Mouse (Mus musculus): Measurements from ENCODE around the gene Abcb6.

Abcb6 gene

DNA sequence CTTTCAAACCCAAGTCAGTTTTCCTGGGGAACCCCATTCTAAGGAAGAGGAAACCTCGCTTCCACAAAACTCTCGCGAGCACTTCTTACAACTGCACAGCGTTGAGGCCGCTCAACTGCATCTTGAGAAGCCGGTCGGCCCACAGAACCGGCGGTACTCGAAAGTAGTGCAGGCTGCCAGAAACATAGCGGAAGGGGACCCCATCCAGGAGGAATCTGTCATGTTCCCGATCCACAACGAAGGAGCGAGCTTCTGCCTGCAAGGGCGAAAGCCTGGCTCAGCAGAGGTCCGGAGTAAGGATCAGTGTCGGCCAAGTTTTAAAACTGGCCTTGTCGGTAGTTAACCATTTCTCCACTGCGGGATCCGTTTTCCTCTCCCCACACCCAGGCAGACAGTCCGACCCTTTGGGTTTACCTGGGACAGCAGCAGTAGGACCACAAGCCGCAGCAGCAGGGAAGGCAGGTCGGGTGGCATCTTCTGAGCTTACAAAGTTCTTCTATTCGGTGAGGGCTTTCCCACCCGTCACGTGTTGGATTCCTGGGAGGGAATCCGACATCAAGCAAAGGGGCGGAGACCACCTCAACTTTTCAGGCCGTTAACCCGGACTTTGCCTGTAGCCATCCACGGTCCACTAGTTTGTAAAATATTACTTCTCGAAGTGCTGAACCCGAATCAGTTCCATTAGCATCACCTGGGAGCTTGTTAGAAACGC is 28.9 kb upstream of the Abcb6 start:
- DNase-seq (ENCODE audit: low spot score in 2 of 2), result no peak

- DNase-seq (ENCODE audit: low spot score in 2 of 2), result no peak
Measured at GRCm38 (mm10) chr1:75201236-75201635, 21.0 kb upstream of the Abcb6 start.

DNA sequence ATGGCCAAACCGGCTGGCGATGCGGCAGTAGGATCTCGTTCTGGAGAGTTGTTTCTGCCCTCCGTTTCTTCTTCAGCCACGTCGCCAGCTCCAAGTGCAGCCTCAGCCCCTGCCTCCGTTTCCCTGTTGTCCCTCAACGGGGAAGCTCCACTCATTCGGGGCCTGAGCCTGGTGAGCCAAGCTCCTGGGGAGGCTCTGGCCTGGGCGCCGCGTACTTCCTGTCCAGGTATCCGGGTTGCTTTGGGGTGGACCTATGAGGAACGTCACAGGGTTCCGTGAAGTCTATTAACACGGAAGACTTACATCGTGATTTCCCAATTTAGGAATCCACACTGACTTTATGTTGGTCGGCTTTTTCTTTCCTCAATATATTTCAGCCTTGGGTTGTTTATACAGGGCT is 12.3 kb upstream of the Abcb6 start:
- DNase-seq (ENCODE audit: low spot score in 2 of 2), result no peak

GRCm38 (mm10) chr1:75191622-75192402 is 11.6 kb upstream of the Abcb6 start, which contains the start of the genes Ankzf1 and Atg9a:
Gene Ankzf1, plus strand, starts transcription at chr1:75192151.
Gene Atg9a, minus strand, starts transcription at chr1:75192196.
- DNase-seq (ENCODE audit: low spot score in 2 of 2), result peak; percentile 77 to 88

GRCm38 (mm10) chr1:75191258-75191621 is 11.0 kb upstream of the Abcb6 start:
- DNase-seq (ENCODE audit: low spot score in 2 of 2), result no peak

DNA sequence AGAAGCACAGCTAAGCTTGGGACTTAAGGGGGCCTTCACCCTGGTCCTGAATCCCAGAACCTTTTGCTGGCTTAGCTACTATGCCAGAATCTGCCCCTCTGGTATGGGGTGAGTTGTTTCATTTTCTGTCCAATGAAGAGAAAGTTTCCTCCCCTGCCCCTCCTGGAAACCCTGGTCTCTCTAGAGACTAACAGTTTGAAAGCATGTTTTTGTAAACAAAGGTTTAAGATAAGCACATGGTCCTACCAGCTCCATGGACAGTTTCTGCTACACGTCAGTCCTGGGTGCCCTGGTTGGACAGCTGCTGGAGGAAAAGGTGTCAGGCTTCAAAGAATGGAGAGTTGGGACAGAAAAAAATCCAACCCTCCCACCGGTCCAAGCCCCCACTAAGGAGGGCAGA is 10.4 kb upstream of the Abcb6 start:
- DNase-seq (ENCODE audit: low spot score in 2 of 2), result no peak

DNA sequence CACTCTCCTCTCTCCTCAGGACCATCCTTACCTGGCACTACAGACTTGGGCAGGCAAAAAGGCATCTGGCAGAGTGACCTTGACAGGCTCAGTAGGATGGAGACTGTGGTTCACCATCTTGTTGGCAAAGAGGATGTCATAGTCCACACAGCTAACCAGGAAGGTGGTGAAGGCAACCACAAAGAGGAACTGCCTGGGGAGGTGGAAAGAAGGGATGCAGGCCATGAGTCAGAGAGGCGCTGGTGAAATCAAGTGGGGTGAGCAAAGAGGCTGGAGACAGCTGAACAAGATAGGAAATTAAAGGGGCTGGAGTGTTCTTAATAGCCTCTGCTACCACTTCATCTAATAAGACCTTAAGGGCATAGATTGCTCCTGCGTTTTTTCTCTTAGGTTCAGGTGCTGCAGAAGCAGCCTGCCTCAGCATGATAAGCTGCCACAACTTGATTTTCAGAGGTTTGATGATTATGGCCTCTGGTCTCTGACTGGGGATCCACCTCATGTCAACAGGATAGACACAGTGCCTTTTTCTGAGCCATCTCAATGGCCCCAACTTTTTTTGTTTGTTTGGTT is 7.8 kb upstream of the Abcb6 start:
- no peak for DNase-seq (ENCODE audit: low spot score in 2 of 2)

DNA sequence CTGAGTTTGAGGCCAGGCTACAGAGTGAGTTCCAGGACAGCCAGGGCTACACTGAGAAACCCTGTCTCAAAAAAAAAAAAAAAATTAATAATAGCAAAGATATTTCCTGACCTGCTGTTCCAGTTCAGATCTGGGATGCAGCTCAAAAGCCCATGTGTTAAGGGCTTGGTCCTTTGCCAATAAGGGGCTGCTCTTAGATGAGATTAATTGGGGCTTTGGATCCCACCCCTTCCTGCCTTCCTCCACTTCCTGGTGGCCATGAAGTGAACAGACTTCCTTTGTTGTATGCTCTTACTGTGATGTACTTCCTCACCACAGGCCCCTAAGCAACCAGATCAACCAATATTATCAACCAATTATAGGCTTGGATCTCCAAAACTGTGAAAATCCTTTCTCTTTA is 6.9 kb upstream of the Abcb6 start:
- DNase-seq (ENCODE audit: low spot score in 2 of 2), result no peak

GRCm38 (mm10) chr1:75185495-75185894 is 5.3 kb upstream of the Abcb6 start:
- DNase-seq (ENCODE audit: low spot score in 2 of 2), result no peak

DNA sequence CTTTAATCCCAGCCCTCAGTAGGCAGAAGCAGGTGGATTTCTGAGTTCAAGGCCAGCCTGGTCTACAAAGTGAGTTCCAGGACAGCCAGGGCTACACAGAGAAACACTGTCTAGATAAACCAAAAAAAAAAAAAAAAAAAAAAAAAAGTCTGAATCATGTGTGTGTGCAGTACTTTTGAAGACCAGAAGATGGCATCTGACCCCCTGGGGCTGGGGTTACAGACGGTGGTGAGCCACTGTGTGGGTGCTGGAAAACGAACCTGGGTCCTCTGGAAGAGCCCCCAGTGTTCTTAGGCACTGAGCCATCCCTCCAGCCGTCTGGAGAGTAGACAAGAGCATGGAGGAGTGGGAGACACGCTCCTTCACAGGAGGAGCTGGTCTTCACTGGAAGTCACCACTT is 2.0 kb upstream of the Abcb6 start:
- DNase-seq (ENCODE audit: low spot score in 2 of 2), result no peak

DNA sequence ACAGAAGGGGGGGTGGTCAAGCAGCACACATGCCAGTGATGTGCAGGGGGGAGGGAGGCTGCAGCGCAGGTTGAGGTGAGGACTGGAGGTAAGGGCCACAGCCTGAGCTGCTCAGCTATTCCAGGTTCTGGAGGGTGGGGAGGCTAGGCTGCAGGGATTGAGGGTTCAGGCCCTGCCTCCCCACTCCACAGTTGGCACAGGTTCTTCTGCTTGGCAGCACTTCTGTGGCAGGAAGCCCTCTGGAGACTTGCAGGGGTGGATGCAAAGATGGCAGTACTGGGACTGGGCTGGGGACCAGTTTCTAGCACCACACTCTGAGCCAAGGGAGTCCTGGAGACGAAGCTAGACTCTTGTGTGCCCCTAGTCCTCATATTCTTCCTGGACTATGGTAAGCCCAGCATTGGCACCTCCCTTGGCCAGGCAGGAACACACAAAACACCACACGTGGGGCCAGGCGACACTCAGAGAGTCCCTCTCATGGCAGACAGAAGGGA is 1.2 kb upstream of the Abcb6 start:
- no peak for DNase-seq (ENCODE audit: low spot score in 2 of 2)

DNA sequence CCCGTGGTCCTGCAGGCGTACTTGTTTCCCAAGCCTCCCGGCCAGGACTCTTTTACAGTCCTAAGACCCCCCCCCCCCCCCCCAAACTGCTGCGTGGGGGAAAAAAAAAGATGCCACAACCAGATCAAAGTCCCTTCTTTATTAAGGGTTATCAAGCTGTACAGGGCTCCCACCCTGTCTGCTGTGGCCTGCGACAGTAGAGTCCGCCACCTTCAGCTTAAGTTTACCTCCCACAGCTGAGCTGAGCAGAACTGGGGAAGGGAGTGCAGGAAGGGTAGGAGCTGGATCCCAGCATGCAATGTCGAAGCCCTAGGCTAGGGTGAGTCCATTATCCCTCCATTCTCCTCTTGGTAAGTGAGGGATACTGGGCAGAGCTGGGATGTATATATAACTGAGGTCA is 549 bp upstream of the Abcb6 start:
- DNase-seq (ENCODE audit: low spot score in 2 of 2), result no peak

GRCm38 (mm10) chr1:75179334-75180104 is 673 bp downstream of the Abcb6 start:
- DNase-seq (ENCODE audit: low spot score in 2 of 2), result peak; percentile 42 to 86

DNA sequence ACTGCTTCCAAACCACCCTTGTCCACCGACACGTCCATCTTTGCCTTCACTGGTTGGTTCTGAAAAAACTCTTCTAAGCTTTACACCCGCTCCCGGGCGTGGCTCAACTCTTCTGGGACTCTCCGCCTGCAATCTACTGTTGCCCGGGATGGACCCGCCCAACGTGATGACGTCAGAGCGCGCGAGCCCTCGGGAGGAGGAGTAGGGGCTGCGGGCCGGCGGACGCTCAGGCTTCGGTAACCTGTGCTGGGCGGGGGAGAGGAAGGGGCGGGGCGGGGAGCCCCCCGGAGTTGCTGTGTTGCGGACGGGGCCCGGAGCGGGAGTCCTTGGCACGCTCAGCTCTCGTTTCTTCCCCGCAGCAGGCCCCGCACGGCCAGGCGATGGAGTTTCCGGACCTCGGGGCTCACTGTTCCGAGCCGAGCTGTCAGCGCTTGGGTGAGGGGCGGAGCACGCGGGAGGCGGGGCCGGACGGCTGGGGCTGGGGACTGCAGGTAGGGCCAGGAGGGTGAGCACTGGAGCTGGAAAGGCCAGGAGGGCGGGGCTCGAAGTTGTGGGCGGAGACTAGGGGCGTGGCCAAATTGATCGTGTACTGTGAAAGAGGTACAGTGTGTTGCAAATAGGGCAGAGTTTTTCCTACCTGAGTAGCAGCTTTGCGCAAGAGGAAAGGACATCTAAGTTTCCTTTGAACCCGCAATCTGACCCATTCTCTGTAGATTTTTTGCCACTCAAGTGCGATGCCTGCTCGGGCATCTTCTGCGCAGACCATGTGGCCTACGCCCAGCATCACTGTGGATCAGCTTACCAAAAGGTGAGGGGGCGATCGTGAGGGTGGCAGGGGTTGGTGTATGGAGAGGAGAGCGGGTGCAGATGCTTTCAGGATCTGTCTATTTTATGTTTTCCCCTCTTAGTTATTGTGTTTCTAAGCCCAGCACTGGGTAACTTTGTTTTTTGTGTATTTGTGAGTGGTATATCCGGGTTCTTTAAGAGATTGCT is 11.4 kb downstream of the Abcb6 start, which contains the start of gene Zfand2b:
Gene Zfand2b, plus strand, starts transcription at position 175 of the 993 bp plus-strand sequence.
- peak; percentile 81 to 93 for DNase-seq (ENCODE audit: low spot score in 2 of 2)

GRCm38 (mm10) chr1:75168093-75168471 is 12.1 kb downstream of the Abcb6 start:
- DNase-seq (ENCODE audit: low spot score in 2 of 2), result no peak

DNA sequence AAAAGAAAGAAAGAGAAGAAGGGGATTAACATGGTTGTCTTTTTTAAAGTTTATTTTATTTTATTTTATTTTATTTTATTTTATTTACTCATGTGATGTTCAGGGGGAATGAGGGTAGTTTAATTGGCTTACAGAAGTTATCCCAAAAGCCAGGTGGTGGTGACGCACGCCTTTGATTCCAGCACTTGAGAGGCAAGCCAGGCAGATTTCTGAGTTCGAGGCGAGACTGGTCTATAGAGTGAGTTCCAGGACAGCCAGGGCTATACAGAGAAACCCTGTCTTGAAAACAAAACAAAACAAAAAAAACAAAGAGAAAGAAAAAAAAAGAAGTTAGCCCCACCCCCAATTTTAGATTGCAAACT is 20.0 kb downstream of the Abcb6 start:
- no peak for DNase-seq (ENCODE audit: low spot score in 2 of 2)

DNA sequence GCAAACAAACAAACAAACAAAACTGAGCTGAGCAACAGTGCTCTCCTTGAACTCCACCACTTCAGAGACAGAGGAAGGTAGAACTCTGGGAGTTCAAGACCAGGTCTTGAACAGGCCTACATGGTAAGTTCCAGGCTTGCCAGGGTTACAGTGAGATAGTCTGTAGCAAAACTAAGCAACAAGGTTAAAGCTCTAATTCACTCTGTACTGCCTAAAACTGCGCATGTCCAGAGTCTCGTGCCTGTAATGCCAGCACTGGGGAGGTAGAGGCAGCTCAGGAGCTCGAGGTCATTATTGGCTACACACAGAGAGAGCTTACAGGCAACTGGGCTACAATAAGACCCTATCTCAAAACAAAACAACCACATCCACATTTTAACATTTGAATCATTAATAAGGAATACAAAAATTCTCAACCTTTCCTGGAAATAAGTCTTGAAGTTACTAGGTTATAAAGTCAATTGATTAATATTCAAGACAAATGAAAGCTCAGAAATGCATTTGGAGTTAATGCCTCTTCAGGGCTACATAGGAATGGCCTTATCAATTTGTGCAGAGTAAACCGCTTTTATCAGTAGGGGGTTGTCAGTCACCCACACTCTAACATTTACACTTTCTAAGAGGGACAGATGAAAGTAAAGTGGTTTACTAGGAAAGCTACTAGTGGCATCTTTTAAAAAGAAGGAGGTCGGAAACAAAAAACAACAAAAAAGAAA is 20.5 kb downstream of the Abcb6 start:
- no peak for DNase-seq (ENCODE audit: low spot score in 2 of 2)

DNA sequence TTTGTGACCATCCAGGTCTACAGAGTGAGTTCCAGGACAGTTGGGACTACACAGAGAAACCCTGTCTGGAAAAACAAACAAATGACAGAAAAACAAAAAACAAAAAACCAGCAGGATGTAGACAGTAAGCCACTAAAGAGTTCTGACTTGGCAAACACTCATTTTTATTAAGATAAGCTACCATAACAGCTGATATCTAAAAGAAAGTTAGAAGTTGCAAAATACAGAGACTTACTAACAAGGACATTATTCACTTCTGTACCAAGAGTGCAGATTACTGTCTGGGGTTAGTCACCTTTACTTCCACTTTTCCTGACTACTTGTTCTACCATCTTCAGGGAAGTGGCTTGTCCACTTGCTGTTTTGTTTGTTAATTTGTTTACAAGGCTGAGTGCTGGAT is 21.2 kb downstream of the Abcb6 start:
- no peak for DNase-seq (ENCODE audit: low spot score in 2 of 2)

DNA sequence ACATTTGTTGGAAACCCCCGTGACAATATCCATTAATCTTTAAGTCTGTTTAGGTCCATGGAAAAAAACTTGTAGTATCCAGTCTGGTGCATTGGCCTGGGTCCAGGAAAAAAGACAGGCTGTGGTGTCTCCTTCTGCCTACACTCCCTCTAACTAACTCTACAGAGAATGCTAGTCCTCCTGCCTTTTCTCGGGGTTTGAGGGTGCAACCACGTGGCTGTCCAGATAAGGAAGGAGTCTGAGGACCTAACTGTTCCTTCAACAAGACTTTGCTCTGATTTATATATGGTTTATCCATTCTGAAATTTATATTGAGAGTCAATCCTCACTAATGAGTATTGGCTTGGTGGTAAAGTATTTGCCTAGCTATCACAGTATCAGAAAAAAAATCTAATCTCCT is 24.4 kb downstream of the Abcb6 start:
- DNase-seq (ENCODE audit: low spot score in 2 of 2), result no peak

DNA sequence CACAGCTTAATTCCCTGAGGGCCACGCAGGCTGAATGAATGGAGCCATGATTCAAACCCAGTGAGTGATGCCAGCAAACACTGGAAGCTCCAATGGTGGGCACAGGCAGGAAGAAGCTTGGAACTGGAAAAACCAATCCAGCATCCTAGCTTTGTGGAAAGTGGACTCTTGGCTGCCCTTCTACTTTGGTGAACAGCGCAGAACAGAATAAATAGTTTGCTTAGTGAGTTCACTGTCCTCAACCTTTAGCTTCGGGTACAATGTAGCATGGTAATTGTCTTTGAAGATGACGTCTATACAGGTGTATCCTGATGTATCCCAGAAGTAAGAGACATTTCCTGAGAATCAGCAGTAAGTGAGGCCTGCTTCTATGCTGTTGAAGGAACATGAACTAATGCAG is 31.5 kb downstream of the Abcb6 start:
- no peak for DNase-seq (ENCODE audit: low spot score in 2 of 2)
